Mouse (Mus musculus) naive thymus-derived CD4-positive, alpha-beta T cell, adult 2 months (primary cell): ENCODE data around the gene Selenbp1.
"Not testable (repeated sequence)": the region's sequence is repeated elsewhere in the genome, so short reads cannot be mapped to it uniquely, and the experiment has no call there.

Experiments
- DNase-seq: peaks from one replicate; pipeline ENCODE4 v3.0.0-alpha.2; 2011; ENCODE audit warnings: low read depth

Selenbp1 gene

DNA sequence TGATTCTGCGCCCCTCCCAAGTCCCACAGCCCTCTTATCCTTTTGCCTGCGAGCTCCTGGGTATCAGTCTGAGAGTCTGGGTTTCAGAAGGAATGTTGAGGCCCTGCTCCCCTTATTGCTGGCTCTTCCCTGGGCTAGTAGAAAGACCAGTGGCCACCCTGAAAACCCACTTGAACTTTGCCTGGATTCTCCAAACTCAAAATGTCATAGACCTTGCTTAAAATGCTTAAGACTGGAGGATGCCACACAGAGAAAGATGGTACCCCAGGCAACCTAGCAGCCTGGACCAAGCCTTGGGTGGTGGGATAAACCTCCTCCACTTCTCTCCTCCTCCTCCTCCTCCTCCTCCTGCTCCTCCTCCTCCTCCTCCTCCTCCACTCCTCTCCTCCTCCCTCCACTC, 748 bp downstream of the Selenbp1 start:
- not testable (repeated sequence) for DNase-seq

- DNase-seq = not testable (repeated sequence)
Observed at GRCm38 (mm10) chr3:94934564-94934963, 1.7 kb downstream of the Selenbp1 start.

- not testable (repeated sequence) for DNase-seq
Observed at GRCm38 (mm10) chr3:94935332-94935731, 2.5 kb downstream of the Selenbp1 start.

GRCm38 (mm10) chr3:94936147-94936546, 3.3 kb downstream of the Selenbp1 start:
- DNase-seq = not testable (repeated sequence)

GRCm38 (mm10) chr3:94937194-94937593, 4.3 kb downstream of the Selenbp1 start:
- not testable (repeated sequence) for DNase-seq

GRCm38 (mm10) chr3:94940033-94940432, 7.2 kb downstream of the Selenbp1 start:
- DNase-seq = not testable (repeated sequence)

DNA sequence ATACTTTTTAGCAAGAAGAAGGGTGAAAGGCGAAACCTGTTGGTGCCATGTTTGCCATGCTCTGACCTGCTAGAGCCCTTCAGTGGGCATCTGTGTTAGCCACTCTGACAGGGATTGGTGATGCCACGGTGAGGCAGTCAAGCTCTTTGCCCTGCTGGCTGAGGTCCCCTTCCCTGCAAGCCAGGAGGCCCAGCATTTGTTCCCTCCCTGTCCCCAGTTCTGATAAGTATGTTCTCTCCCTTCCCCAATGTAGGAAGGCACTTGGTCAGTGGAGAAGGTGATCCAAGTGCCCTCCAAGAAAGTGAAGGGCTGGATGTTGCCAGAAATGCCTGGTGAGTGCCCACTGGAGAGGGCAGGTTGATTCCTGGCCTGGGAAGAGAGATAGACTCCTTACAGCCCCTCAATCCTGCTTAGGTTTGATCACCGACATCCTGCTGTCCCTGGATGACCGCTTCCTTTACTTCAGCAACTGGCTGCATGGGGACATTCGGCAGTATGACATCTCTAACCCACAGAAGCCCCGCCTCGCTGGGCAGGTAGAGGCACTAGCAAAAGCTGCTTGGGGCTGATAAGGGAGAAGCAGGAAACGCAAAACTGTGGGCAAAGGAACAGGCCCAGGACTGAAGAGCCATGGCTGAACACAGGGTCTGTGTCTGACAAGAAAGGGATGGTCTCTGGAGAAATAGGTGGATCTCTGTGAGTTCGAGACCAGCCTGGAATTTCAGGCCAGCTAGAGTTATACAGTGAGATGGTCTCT, 9.5 kb downstream of the Selenbp1 start:
- DNase-seq = not testable (repeated sequence)

GRCm38 (mm10) chr3:94943706-94944105, 10.8 kb downstream of the Selenbp1 start:
- DNase-seq = not testable (repeated sequence)

DNA sequence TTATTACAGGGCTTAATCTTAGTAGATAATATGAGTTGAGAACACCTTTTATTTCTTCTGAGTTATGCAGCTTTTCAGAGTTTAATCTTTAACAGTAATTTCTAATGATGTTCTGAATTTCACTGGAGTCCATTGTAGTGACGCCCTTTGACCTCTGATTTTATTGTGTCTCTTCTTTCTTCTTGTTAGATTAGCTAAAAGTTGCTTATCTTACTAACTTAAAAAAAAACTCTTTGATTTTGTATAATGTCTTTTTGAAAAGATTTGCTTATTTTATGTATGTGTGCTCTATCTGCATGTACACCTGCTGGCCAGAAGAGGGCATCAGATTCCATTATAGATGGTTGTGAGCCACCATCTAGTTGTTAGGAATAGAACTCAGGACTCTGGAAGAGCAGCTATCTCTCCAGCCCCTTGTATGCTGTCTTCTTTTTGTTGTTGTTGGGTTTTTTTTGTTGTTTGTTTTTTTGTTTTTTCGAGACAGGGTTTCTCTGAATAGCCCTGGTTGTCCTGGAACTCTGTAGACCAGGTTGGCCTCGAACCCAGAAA, 15.3 kb downstream of the Selenbp1 start:
- DNase-seq = peak; percentile 73

DNA sequence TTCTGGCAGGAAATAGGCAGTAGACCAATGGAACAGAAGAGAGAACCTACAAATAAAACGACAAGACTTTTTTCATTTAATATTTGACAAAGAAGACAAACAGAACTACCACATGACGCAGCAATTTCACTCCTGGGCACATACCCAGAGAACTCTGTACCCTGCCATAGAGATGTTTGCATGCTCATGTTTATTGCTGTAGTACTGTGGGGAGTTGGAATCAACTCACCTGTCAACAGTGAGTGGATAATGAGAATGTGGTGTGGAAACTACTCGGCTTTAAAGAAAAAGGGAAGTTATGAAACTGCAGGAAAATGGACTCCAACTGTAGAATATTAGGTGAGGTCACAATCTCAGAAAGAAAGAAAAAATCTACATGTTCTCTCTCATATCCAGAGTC, 16.8 kb downstream of the Selenbp1 start:
- no peak for DNase-seq

DNA sequence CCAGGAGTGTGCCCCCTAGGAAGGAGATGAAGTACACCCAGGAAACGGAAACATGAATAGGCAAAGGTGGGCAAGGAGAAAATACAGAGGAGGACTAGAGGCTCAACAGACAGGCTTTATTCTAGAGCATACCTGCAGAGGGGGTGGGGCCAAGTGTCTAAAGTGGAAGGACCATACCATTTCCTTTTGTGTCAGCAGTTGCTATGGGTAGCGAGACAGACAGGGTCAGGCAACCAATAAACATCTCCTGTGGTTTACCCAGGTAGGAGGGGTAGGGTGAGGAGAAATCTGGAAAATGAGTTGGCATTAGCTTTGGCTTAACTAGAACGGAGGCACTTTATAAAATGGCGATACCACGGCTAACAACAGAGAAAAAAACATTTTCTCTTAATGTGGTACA, 19.9 kb downstream of the Selenbp1 start:
- DNase-seq = peak; percentile 70

DNA sequence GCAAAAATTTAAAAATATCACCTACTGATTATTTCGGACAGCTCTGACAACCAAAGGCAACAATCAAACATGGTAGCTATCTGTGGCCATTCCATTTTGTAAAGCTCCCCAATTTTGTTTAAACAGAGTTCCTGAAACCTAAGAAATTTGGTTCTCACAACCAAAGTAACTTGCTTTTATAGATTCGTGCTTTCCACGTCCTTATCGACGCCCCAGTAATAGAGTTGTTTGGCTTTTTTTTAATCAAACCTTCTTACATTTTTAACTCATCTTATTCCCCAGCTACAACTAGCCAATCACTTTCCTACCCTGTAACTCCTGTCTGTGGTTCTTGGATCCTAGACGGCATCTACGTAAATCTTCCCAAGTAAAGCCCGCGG, 20.5 kb downstream of the Selenbp1 start:
- DNase-seq = no peak

DNA sequence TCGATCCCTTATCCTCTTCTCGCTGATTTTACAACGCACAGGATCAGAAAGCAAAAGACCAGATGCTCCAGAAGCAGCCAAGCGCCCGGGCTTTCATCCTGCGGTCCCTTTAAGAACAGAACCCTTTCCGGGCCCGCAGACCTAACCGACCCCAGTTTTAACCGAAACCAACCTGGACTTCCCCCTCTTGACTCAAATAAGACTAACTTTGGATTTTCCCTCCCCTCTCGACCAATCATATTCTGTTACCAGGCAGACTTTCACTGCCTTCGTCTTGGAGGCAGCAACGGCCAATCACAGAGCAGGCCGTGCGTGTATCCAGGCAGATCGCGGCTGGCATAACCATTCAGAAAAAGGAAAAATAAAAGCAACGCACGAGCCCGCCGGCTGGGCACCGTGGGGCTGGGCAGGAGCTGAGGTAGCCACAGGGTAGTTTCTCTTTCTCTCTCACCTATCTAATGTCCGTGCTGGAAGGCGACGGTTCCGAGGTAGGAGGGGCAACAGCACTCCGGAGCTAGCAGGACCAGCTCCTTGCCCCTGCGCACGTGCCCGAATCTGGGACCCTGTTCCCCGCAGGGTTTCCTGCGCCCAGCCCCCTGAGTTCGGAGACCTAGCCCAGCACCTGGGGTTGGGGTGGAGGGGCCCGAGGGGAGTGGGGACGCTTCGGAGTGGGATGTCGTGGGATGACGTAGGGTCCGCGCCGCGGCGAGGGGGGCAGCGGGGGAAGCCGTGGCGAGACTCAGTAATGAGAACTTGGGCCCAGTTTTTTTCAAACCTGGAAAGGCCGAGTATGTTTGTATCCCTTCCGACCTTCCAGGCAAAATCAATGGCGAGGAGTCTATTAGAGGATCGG, 21.1 kb downstream of the Selenbp1 start, which contains the start of gene Rfx5:
Gene Rfx5 (plus strand): TSS at position 312 of the 853 bp plus-strand sequence.
- peak; percentile 98 for DNase-seq

DNA sequence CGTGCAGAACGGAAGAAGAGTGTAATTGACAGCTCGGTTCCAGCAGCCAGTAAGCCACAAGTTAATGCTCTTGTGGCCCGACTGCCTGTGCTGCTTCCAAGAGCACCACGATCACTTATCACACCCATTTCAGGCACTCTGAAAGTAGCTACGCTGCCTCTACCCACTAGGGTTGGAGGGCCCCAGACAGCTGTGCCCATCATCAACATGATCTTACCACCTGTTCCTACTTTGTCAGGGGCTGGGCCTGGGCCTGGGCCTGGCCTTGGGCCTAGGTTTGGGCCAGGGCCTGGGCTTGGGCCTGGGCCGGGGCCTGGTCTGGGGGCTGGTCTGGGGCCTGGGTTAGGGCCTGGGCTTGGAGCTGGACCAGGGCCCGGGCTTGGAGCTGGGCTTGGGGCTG, 25.4 kb downstream of the Selenbp1 start:
- no peak for DNase-seq

DNA sequence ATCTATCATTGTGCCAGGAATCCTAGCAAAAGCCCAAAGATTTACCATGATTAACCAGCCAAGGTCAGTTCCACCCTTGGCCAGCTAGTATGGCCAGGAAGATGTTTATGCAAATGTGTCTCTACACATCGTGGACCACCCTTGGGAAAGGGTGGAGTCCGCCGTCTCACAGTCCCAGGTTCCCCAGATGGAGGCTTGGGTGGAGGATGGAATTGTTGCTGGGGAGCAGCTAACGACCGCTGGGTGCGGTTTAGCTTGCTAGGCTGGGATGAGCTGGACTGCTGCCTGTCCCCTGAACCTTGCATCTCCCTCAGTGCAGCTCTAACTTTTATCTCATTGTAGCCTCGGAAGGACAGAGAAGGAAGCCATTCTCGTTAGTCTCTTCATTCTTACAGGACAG, 27.0 kb downstream of the Selenbp1 start:
- DNase-seq = no peak

- DNase-seq = no peak
Observed at GRCm38 (mm10) chr3:94960322-94960721, 27.5 kb downstream of the Selenbp1 start.

- DNase-seq = no peak
Observed at GRCm38 (mm10) chr3:94964989-94965388, 32.1 kb downstream of the Selenbp1 start.

DNA sequence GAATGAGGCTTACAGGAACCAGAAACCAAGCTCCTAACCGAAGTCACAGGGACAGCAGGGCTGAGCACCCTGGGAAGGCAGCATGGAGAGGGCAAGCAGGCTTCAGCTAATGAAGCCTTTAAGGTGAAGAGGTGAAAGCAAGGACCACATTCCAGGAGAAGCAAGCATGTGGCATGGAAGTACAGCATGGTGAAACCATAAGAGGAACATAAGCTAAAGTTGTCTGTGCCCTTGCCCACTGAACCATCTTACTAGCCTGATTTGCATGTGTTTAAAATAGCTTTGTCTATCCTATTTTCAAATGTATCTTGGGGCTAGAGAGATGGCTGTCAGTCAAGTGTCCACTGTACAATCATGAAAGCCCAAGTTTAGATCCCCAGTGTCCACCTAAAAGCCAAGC, 33.0 kb downstream of the Selenbp1 start:
- DNase-seq = no peak

DNA sequence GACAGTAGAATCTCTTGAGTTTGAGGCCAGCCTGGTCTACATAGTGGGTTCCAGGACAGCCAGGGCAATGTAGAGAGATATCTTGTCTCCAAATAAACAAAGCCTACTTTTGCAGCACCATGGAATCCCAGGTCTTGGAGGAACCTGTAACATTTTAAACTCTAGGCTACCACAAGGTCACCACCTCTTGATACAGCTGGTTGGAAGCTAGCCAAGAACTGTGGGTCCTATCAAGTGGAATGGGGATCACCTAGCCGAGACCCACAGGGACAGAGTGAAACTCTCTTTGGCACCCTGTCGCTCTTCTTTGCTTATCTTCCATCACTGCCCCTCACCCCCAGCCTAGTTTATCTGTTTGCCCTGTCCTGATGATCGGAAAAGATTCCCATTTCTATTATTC, 39.7 kb downstream of the Selenbp1 start:
- DNase-seq = no peak

DNA sequence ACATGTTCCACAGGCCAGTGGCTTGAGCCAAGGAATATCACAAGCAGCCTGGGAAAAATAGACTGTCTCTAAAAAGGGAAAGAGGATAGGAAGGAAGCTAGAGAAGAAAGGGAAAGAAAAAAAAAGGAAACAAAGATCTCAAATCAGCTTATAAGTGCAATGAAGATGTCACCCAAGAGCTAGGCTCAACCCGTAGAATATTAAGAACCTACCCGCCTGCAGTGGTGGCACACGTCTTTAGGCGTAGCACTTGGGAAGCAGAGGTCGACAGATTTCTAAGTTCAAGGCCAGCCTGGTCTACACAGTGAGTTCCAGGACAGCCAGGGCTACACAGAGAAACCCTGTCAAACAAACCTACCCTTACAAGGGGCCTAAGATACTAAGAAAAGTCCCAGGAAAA, 40.8 kb downstream of the Selenbp1 start:
- no peak for DNase-seq

DNA sequence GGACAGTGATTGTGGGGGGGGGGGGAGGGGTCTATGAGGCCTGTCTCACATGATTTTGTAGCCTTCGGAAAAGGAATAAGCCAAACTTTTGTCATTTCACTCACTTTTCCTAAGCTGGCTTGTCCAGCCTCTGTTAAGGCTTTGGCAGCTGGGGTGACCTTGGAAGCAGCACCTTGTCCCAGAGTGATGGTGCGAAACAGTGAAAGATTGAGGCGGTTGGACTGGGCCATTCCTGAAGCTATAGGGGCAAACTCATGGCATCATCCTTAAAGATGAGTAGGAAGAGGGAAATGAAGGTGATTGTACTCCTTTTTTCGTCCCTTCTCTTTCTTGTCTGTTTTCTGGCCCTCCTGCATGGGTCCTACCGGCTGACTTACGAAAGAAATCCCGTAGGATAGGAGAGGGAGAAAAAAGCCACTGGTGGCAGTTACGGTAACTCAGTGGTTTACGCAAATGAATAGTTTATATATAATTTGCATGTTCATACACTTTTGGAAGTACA, 41.2 kb downstream of the Selenbp1 start:
- no peak for DNase-seq
